Comparison of ENCODE assay signal across 24 mouse cellular contexts in the genomic region with DNA sequence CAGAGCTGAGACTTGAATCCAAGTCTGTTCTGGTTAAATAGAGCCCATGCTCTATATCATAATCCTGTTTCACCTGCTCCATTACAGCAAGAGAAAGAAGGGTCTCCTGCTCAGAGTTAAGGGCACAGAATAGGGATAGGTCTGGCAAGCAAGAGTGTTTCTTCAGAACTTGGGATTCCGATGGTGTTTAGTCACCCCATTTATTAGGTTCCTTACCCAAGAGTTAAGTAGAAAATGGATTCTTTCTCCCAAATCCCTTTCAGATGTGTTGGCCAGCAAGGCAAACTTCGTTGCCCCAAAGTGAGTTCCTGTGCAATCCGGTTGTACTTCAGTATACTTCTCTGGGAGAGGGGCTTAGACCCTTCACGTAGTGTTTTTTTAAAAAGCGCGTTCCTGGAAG.
"Had no signal": no experiment of that assay in that cellular context is flagged by ENCODE, and none has a peak within 500 bp of the region (broad histone marks: within the 10 kb centered on the region; RNA-seq: fewer than 3 reads in every experiment).

No protein-coding gene starts in this region.

- H3K4me1 ChIP-seq: heart, embryonic 13.5 days; heart, embryonic 15.5 days; hindbrain, embryonic 13.5 days; hindbrain, embryonic 15.5 days; limb, embryonic 12.5 days; liver, embryonic 13.5 days; liver, embryonic 15.5 days had no signal

- H3K27ac ChIP-seq: heart, adult 2 months; heart, embryonic 13.5 days; heart, embryonic 15.5 days; hindbrain, embryonic 13.5 days; hindbrain, embryonic 15.5 days; hindbrain, postnatal 0 days; kidney, embryonic 15.5 days; kidney, postnatal 0 days; left cerebral cortex, adult 2 months; limb, embryonic 10.5 days; limb, embryonic 12.5 days; liver, embryonic 13.5 days; liver, embryonic 15.5 days had no signal

- H3K4me3 ChIP-seq: heart, adult 2 months; heart, embryonic 13.5 days; heart, embryonic 15.5 days; hindbrain, embryonic 13.5 days; hindbrain, embryonic 15.5 days; kidney, embryonic 15.5 days; left cerebral cortex, adult 2 months; limb, embryonic 10.5 days; limb, embryonic 12.5 days; liver, embryonic 13.5 days; liver, embryonic 15.5 days had no signal

- DNase-seq: gastrocnemius, postnatal 14 days; gastrocnemius, postnatal 36 days; heart, adult 2 months; heart, postnatal 14 days; heart, postnatal 36 days; kidney, adult 11 months; kidney, adult 2 months; kidney, adult 9 months; kidney, postnatal 14 days; kidney, postnatal 36 days; liver; liver, embryonic 13.5 days had no signal

- ATAC-seq: hindbrain, postnatal 0 days; intestine, embryonic 16.5 days had no signal
